Mouse (Mus musculus) cerebellum, adult 2 months (tissue): Measurements from ENCODE around the gene F5.

ENCODE experiments used
- CTCF ChIP-seq: fragments of 200-500 bp; IDR thresholded peaks from 2 replicates; pipeline ENCODE4 v1.5.1; 2011; ENCODE audit warnings: low read depth, mild to moderate bottlenecking, control low read depth, low read length, moderate library complexity, borderline replicate concordance; ENCODE audit not compliant: insufficient read depth
- POLR2A ChIP-seq: fragments of 200-500 bp; IDR thresholded peaks from 2 replicates; pipeline ENCODE4 v1.6.1; 2011; ENCODE audit warnings: low read length, control low read depth, borderline replicate concordance; ENCODE audit not compliant: insufficient read depth

DNA sequence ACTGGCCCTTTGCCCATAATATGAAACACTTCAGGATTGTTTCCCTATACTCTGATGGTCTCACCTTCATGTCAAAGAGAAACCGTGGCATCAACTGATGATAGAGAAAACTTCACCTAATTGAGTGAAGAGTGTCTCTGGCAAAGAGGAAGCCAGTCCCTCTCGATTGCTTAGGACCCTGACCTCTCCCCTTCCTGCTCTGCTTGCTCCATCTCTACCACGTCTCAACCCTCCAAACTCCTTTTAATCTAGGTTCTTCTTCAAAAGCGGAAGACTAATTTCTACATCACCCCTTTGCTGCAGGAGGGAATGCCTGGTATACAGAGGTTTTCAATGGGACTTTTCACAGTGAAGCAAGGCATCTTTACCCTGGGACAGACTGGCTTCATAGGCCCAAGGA, 21.5 kb downstream of the F5 start:
- no peak for TF ChIP-seq POLR2A
- TF ChIP-seq CTCF = no peak
